Mouse (Mus musculus) E14TG2a.4 (cell line): Measurements from ENCODE around the gene Rasgef1a.

Source experiments
- H3K27me3 ChIP-seq: 2 replicates; pipeline ENCODE4 v1.6.1; 2014; ENCODE audit warnings: low read length, control low read depth; ENCODE audit not compliant: insufficient read depth
- H3K36me3 ChIP-seq: 2 replicates; pipeline ENCODE4 v1.6.1; 2014; ENCODE audit warnings: low read length, control low read depth; ENCODE audit not compliant: insufficient read depth
- H3K4me1 ChIP-seq: replicated peaks from 2 replicates; pipeline ENCODE4 v1.6.1; 2014; ENCODE audit warnings: low read depth, low read length, control low read depth
- H3K4me3 ChIP-seq: replicated peaks from 2 replicates; pipeline ENCODE4 v1.5.1; 2014; ENCODE audit warnings: mild to moderate bottlenecking, low read length
- H3K9me3 ChIP-seq: 2 replicates; pipeline ENCODE4 v1.6.1; 2014; ENCODE audit warnings: low read length, control low read depth
- CTCF ChIP-seq: conservative IDR thresholded peaks from 2 replicates; pipeline ENCODE4 v1.5.1; 2014; ENCODE audit warnings: low read length
- NANOG ChIP-seq: IDR thresholded peaks from 2 replicates; pipeline ENCODE4 v1.6.1; 2014; ENCODE audit warnings: borderline replicate concordance, low read length, mixed read lengths
- POU5F1 ChIP-seq: IDR thresholded peaks from 2 replicates; pipeline ENCODE4 v1.6.1; 2014; ENCODE audit warnings: low read length, borderline replicate concordance

Gene Rasgef1a

DNA sequence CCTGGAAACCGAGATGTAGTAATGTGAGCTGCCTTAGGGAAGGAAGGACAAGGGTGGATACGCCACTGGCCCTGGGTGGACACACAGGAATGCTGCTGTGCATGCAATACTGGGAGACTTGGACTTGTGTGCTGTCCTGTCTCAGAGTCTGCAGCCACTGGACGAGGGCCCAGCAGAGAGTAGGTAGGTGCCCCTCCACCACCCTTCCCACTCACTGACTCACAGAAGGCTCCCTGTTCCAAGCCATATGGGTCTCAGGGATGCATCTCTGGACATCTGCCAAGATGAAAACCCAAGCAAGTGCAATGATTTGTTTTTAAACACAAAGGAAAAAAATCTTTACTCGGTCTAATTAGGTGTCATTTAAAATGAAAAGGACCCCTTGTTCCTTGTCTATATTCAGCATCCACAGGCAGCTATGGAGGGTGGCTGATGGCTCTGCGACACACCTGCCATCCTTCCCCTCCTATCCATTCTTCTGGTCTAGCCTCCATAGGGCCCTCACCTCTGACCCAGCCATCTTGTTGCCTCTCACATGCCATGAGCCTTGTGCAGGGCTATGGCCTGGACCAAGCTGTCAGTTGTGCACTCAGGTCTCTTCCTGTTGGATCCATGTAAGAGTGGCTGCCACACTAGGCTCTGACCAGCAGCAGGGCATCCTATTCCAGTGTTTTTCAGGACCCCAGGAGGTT, 59.2 kb downstream of the Rasgef1a start:
- no peaks in the 10 kb centered on the region for H3K36me3 ChIP-seq
- H3K4me3 ChIP-seq: no peak overlapping the region
- H3K4me1 ChIP-seq: peaks cover 45% of the 10 kb centered on the region
- H3K9me3 ChIP-seq: no peaks in the 10 kb centered on the region
- TF ChIP-seq NANOG: no peak
- TF ChIP-seq CTCF: no peak
- TF ChIP-seq POU5F1: no peak
- peaks cover 4% of the 10 kb centered on the region; the same call in 1 of the 2 replicates for H3K27me3 ChIP-seq

DNA sequence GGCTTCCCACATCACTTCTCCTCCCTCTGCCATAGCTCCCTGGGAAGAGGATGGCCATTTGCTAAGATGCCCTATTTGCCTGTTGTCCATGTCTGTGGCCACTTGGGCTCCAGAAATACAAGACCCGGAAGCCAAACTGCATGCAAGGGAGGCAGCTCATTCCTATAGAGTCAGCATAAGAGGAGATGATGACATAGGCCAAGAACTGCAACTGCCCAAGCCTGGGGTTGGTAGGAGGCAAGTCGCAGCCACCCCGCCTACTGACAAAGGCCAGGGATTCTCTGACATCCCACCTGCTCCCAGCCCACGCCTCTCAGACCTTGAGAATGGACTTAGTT, 59.7 kb downstream of the Rasgef1a start:
- no peak for TF ChIP-seq POU5F1
- no peak for TF ChIP-seq CTCF
- TF ChIP-seq NANOG: no peak
- no peaks in the 10 kb centered on the region for H3K9me3 ChIP-seq
- H3K4me3 ChIP-seq: no peak overlapping the region
- H3K4me1 ChIP-seq: peaks cover 46% of the 10 kb centered on the region
- H3K36me3 ChIP-seq: no peaks in the 10 kb centered on the region
- H3K27me3 ChIP-seq: peaks cover 3% of the 10 kb centered on the region; the same call in 1 of the 2 replicates

DNA sequence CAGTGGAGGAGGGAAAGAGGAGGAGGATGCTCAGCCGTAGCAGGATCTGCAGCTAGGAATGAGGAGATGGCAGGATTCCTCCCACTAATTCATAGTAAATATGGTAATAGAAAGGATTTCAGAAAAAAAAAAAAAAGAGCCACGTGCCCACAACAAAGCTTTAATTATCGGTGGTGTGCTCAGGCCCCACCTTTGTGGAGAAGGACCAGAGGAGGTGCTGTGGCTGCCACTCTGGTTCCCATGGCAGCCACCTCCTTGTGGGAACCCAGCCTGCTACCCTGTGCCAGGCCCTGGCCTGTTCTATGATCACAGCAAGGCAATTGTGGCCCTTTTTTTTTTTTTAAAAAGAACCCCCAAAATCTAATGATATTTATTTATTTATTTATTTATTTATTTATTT, 60.2 kb downstream of the Rasgef1a start:
- Histone ChIP-seq H3K27me3 (peaks cover 3% of the 10 kb centered on the region; the same call in 1 of the 2 replicates), H3K4me1 (peaks cover 46% of the 10 kb centered on the region), H3K36me3 (no peaks in the 10 kb centered on the region), H3K9me3 (no peaks in the 10 kb centered on the region), H3K4me3 (no peak overlapping the region)
- TF ChIP-seq POU5F1: no peak
- TF ChIP-seq CTCF: no peak
- TF ChIP-seq NANOG: no peak

DNA sequence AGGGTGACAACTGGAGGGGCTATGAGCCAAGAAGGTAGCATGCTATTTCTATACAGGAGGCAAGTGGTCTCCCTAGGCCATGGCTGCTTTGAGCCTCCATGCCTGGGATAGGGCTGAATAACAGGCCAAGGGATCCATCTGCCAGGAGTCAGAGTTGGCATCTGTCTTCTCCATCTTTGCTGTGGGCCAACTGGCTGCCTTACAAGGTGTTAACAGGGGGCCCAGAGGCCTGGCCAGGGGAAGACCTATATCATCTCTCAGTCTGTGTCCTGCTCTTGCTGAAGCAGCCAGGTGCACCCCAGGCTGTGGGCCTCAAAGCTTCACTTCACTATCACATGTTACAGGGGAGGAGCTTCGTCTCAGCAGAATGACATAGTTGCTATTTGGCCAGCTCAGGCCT, 60.9 kb downstream of the Rasgef1a start:
- peaks cover 40% of the 10 kb centered on the region for H3K4me1 ChIP-seq
- H3K36me3 ChIP-seq: no peaks in the 10 kb centered on the region
- H3K27me3 ChIP-seq: peaks cover 3% of the 10 kb centered on the region; the same call in 1 of the 2 replicates
- H3K9me3 ChIP-seq: no peaks in the 10 kb centered on the region
- TF ChIP-seq NANOG (no peak), POU5F1 (no peak), CTCF (no peak)
- H3K4me3 ChIP-seq: no peak overlapping the region

DNA sequence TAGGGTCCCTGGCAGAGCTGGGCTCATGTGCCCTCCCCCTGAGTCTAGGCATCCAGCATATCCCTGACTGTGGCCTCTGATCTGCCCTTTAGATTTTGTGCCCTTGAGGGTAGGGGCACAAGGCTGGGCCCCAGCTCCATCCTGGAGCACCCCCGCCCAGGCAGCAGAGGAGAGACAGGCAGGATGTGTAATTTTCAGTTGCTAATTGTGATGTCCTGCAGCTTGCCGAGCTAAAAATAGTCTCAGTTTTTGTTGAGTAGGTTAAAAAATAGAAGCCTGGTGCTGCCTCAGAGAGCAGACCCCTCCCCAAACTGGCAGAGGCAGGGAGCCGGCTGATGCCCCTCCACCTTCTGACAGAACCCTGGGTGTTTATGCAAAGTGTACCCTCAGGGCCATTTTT, 62.9 kb downstream of the Rasgef1a start:
- Histone ChIP-seq H3K36me3 (no peaks in the 10 kb centered on the region), H3K27me3 (0 out of 2 replicates have a peak, but pooled peaks cover 3% of the 10 kb centered on the region), H3K4me3 (no peak overlapping the region), H3K4me1 (peaks cover 23% of the 10 kb centered on the region), H3K9me3 (no peaks in the 10 kb centered on the region)
- TF ChIP-seq NANOG (no peak), POU5F1 (no peak), CTCF (no peak)

DNA sequence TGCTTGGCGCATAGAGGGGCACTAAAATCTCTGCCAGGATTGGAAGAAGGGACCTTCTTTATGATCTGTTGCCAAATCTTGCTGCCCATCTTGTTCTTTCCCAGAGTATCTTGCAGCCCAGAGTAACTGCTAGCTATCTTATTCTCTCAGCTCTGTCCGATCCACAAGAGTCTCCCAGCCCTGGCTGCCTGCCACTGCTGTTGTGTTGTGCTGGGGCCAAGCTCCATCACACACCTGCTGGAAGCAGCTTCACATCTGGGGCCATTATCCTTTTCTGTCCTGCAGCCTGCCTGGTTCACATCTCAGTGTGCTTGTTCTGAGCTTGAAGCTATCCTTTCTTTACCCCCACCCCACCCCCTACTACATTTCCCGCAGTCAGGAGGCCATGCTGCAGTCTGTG, 65.0 kb downstream of the Rasgef1a start:
- Histone ChIP-seq H3K27me3 (peaks cover 3% of the 10 kb centered on the region; the same call in 1 of the 2 replicates), H3K9me3 (no peaks in the 10 kb centered on the region), H3K36me3 (no peaks in the 10 kb centered on the region), H3K4me3 (no peak overlapping the region), H3K4me1 (peaks cover 23% of the 10 kb centered on the region)
- TF ChIP-seq NANOG (no peak), POU5F1 (no peak), CTCF (no peak)

DNA sequence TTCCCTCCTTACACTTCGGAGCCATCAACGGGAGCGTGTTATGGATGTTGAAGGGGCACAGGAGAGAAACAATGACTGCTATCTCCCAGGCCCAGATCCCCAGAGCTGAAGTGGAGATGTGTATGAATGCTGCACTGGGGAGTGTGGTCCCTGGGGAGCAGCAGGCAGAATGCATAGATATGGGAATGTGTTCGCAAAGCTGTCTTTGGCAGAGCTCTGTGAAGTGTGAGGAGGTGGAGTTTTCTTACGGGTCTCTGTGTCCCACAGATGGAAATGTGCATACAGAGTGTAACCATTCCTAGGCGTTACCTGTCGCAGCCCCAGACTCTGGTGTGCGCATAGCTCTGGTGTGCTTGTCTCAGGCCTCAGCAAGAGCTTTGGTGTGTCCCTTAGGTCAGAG, 65.5 kb downstream of the Rasgef1a start:
- Histone ChIP-seq H3K36me3 (no peaks in the 10 kb centered on the region), H3K4me3 (no peak overlapping the region), H3K9me3 (no peaks in the 10 kb centered on the region), H3K27me3 (peaks cover 3% of the 10 kb centered on the region; the same call in 1 of the 2 replicates), H3K4me1 (peaks cover 23% of the 10 kb centered on the region)
- TF ChIP-seq POU5F1 (no peak), CTCF (no peak)

DNA sequence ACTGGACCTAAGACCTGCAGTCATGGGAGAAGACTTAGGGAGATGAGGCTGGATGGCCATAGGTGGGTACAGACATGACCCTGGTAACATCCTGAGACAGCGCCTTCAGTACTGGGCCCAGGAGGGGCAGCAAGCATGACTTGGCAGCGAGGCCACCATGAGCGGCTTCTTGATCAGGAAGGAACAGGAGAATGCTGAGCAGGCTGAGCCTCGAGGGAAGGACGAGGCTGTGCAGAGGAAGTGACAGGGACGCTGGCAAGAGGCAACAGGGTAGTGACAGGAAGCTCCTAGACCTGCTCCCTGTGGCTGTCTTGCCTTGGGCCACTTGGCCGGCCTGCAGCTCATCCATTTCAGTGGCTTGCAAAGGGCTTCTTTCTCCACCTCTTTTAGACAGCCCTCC, 66.2 kb downstream of the Rasgef1a start:
- no peaks in the 10 kb centered on the region for H3K9me3 ChIP-seq
- TF ChIP-seq POU5F1 (no peak), NANOG (no peak), CTCF (no peak)
- H3K27me3 ChIP-seq: peaks cover 3% of the 10 kb centered on the region; the same call in 1 of the 2 replicates
- peaks cover 23% of the 10 kb centered on the region for H3K4me1 ChIP-seq
- no peak overlapping the region for H3K4me3 ChIP-seq
- H3K36me3 ChIP-seq: no peaks in the 10 kb centered on the region

DNA sequence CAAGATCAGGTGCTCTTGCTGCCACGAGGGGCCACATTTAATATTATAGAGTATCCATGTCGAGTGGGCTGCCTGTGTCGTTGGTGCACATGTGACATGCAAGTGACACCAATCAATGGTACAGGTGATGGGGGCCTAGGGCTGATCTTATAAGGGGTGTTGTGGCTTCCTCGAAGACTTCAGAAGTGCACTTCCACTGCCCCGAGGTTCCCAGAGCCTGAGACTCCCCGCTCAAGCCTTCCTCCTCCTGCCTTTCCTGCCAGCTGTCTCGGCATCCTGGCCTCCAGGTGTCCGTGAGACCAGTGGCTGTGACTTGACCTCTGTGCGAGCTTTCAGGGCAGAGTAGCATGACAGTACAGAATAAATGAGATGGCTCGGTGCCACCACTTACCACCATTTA, 67.5 kb downstream of the Rasgef1a start:
- Histone ChIP-seq H3K27me3 (peaks cover 3% of the 10 kb centered on the region; the same call in 1 of the 2 replicates), H3K36me3 (no peaks in the 10 kb centered on the region), H3K4me1 (peaks cover 16% of the 10 kb centered on the region), H3K4me3 (no peak overlapping the region), H3K9me3 (no peaks in the 10 kb centered on the region)
- TF ChIP-seq NANOG: no peak
- TF ChIP-seq POU5F1: no peak
- no peak for TF ChIP-seq CTCF
